Mouse (Mus musculus) stomach, postnatal 0 days (tissue): ENCODE measurements around the gene Nphp1. TPM values are rescaled to one million over a fixed set of nuclear protein-coding genes. Genes with fewer than 3 reads are reported as not detected.

ENCODE experiments used
- ATAC-seq: fragments of 200-750 bp; cut with Nextera tagmentation; 2 replicates; pipeline ENCODE4 v1.8.0; 2017; ENCODE audit not compliant: low FRiP score, low TSS enrichment
- DNase-seq: peaks from one replicate; pipeline ENCODE4 v3.0.0-alpha.2; 2016; ENCODE audit warnings: low spot score
- H3K27ac ChIP-seq: fragments of 300-500 bp; sonication (generic); replicated peaks from 2 replicates; pipeline ENCODE4 v1.5.1; 2014; ENCODE audit warnings: mild to moderate bottlenecking, control low read depth
- H3K27me3 ChIP-seq: fragments of 300-500 bp; sonication (generic); 2 replicates; pipeline ENCODE4 v1.6.1; 2014; ENCODE audit warnings: low read length; ENCODE audit not compliant: control insufficient read depth, insufficient read depth
- H3K36me3 ChIP-seq: fragments of 300-500 bp; sonication (generic); 2 replicates; pipeline ENCODE4 v1.6.1; 2014; ENCODE audit warnings: low read length, mixed read lengths; ENCODE audit not compliant: control insufficient read depth, insufficient read depth
- H3K4me1 ChIP-seq: fragments of 300-500 bp; sonication (generic); replicated peaks from 2 replicates; pipeline ENCODE4 v1.6.1; 2014; ENCODE audit warnings: antibody characterized with exemption; ENCODE audit not compliant: control insufficient read depth, insufficient read depth
- H3K4me2 ChIP-seq: fragments of 300-500 bp; sonication (generic); replicated peaks from 2 replicates; pipeline ENCODE4 v1.6.1; 2014; ENCODE audit warnings: low read depth, mild to moderate bottlenecking, control low read depth, moderate library complexity
- H3K4me3 ChIP-seq: fragments of 300-500 bp; sonication (generic); 2 replicates; pipeline ENCODE4 v1.5.1; 2014; ENCODE audit warnings: low read depth, low read length, control low read depth
- H3K9ac ChIP-seq: fragments of 300-500 bp; sonication (generic); 2 replicates; pipeline ENCODE4 v1.6.1; 2014; ENCODE audit warnings: mild to moderate bottlenecking, low read length, control low read depth, mixed read lengths
- H3K9me3 ChIP-seq: fragments of 300-500 bp; sonication (generic); 2 replicates; pipeline ENCODE4 v1.6.1; 2016; ENCODE audit warnings: low read length; ENCODE audit not compliant: control insufficient read depth
- CTCF ChIP-seq: IDR thresholded peaks from 2 replicates; pipeline ENCODE4 v1.5.1; 2016; ENCODE audit warnings: antibody characterized with exemption, low read depth, mild to moderate bottlenecking, moderate library complexity
- EP300 ChIP-seq: optimal IDR thresholded peaks from 2 replicates; pipeline ENCODE3; 2016; ENCODE audit warnings: antibody characterized with exemption
- WGBS: fragments of 180-500 bp; shearing (Covaris S2); extraction: QIAGEN DNeasy Blood & Tissue Kit; methylation state at CpG from one replicate; pipeline ENCODE4 v1.1.7; 2014; 5-methylcytosine and 5-hydroxymethylcytosine counted together
- polyA plus RNA-seq: library from polyadenylated mRNA; unstranded; fragments of >200 nt; fragmentation: Nextera tagmentation; extraction: Ambion mirVana; gene quantifications from 2 replicates; pipeline ENCODE4 v1.2.1, GENCODE M21; 2015

The Nphp1 gene
- polyA plus RNA-seq, 1 experiment from 2014 or later = 56.9 TPM

- Histone ChIP-seq H3K27me3 (no peaks in the 10 kb centered on the region), H3K36me3 (peaks cover 3% of the 10 kb centered on the region; the same call in 1 of the 2 replicates), H3K9ac (no peak overlapping the region), H3K4me2 (no peak overlapping the region), H3K4me1 (no peaks in the 10 kb centered on the region), H3K27ac (no peak overlapping the region), H3K9me3 (no peaks in the 10 kb centered on the region), H3K4me3 (no peak overlapping the region)
- DNase-seq (no peak), ATAC-seq (no peak)
- TF ChIP-seq CTCF = no peak
- no peak for TF ChIP-seq EP300
- 69% methylated on average over 15 of the region's 15 CpGs for WGBS
Observed at GRCm38 (mm10) chr2:127773938-127774577, 14.6 kb downstream of the Nphp1 start.

- ATAC-seq (no peak), DNase-seq (no peak)
- Histone ChIP-seq H3K36me3 (no peaks in the 10 kb centered on the region; the same call in 1 of the 2 replicates), H3K27ac (no peak overlapping the region), H3K27me3 (no peaks in the 10 kb centered on the region), H3K9ac (no peak overlapping the region), H3K9me3 (no peaks in the 10 kb centered on the region), H3K4me2 (no peak overlapping the region), H3K4me1 (no peaks in the 10 kb centered on the region), H3K4me3 (no peak overlapping the region)
- 79% methylated on average over 5 of the region's 5 CpGs for WGBS
- no peak for TF ChIP-seq CTCF
- TF ChIP-seq EP300 = no peak
Observed at GRCm38 (mm10) chr2:127761587-127761986, 27.1 kb downstream of the Nphp1 start.

GRCm38 (mm10) chr2:127760429-127761000 lies 28.2 kb downstream of the Nphp1 start:
- Histone ChIP-seq H3K9me3 (no peaks in the 10 kb centered on the region), H3K4me2 (no peak overlapping the region), H3K36me3 (no peaks in the 10 kb centered on the region; the same call in 1 of the 2 replicates), H3K27me3 (no peaks in the 10 kb centered on the region), H3K27ac (no peak overlapping the region), H3K9ac (no peak overlapping the region), H3K4me1 (no peaks in the 10 kb centered on the region), H3K4me3 (no peak overlapping the region)
- ATAC-seq (no peak), DNase-seq (no peak)
- 61% methylated on average over 10 of the region's 10 CpGs for WGBS
- TF ChIP-seq CTCF (no peak), EP300 (no peak)

- no peak overlapping the region for H3K4me2 ChIP-seq
- H3K27ac ChIP-seq = no peak overlapping the region
- ATAC-seq = no peak
- WGBS = 85% methylated on average over 6 of the region's 6 CpGs
- H3K36me3 ChIP-seq = no peaks in the 10 kb centered on the region; the same call in 1 of the 2 replicates
- TF ChIP-seq CTCF (no peak), EP300 (no peak)
- no peaks in the 10 kb centered on the region for H3K9me3 ChIP-seq
- no peak overlapping the region for H3K4me3 ChIP-seq
- DNase-seq = no peak
- H3K9ac ChIP-seq = no peak overlapping the region
- H3K4me1 ChIP-seq = no peaks in the 10 kb centered on the region
- no peaks in the 10 kb centered on the region for H3K27me3 ChIP-seq
Observed at GRCm38 (mm10) chr2:127760014-127760413, 28.7 kb downstream of the Nphp1 start.

GRCm38 (mm10) chr2:127759157-127759880 lies 29.4 kb downstream of the Nphp1 start:
- no peaks in the 10 kb centered on the region for H3K9me3 ChIP-seq
- H3K4me3 ChIP-seq = no peak overlapping the region
- ATAC-seq (no peak), DNase-seq (no peak)
- TF ChIP-seq CTCF (no peak; the same call in 1 of the 2 replicates), EP300 (no peak)
- no peaks in the 10 kb centered on the region for H3K4me1 ChIP-seq
- H3K9ac ChIP-seq = no peak overlapping the region
- no peak overlapping the region for H3K4me2 ChIP-seq
- no peaks in the 10 kb centered on the region for H3K27me3 ChIP-seq
- H3K36me3 ChIP-seq = no peaks in the 10 kb centered on the region; the same call in 1 of the 2 replicates
- 70% methylated on average over 5 of the region's 5 CpGs for WGBS
- H3K27ac ChIP-seq = no peak overlapping the region

GRCm38 (mm10) chr2:127757171-127757570 lies 31.5 kb downstream of the Nphp1 start:
- no peaks in the 10 kb centered on the region for H3K4me1 ChIP-seq
- 32% methylated on average over 8 of the region's 8 CpGs for WGBS
- H3K4me2 ChIP-seq = no peak overlapping the region
- no peaks in the 10 kb centered on the region for H3K27me3 ChIP-seq
- H3K9me3 ChIP-seq = no peaks in the 10 kb centered on the region
- ATAC-seq (no peak), DNase-seq (no peak)
- H3K4me3 ChIP-seq = no peak overlapping the region
- no peak overlapping the region for H3K27ac ChIP-seq
- no peak overlapping the region for H3K9ac ChIP-seq
- no peak for TF ChIP-seq EP300
- TF ChIP-seq CTCF = no peak
- H3K36me3 ChIP-seq = no peaks in the 10 kb centered on the region; the same call in 1 of the 2 replicates
